Mouse (Mus musculus): ENCODE measurements at regions not wholly inside any gene's neighbourhood (a gene's known extent, or its start where the extent isn't known, plus 50 kb on each side); places are given as distances from the start of the nearest gene placed in this dataset.

- Histone ChIP-seq H3K27me3 (ENCODE audit: insufficient read depth, low read length) (no peaks in the 10 kb centered on the region), H3K9ac (replicated peaks; ENCODE audit: low read length, poor library complexity, severe bottlenecking) (no peak overlapping the region), H3K36me3 (ENCODE audit: insufficient read depth, low read length) (no peaks in the 10 kb centered on the region), H3K9me3 (ENCODE audit: low read length) (no peaks in the 10 kb centered on the region), H3K4me2 (ENCODE audit: low read depth, low read length, poor library complexity, severe bottlenecking) (no peak overlapping the region), H3K27ac (ENCODE audit: low read depth, low read length) (no peak overlapping the region), H3K4me3 (ENCODE audit: low read depth, low read length) (no peak overlapping the region), H3K4me1 (ENCODE audit: insufficient read depth, low read length) (no peaks in the 10 kb centered on the region)
- TF ChIP-seq CTCF (IDR thresholded peaks at IDR 0.05), result no peak
- WGBS, result 83% methylated on average over 4 of the region's 4 CpGs
- no peak for DNase-seq (ENCODE audit: low spot score)
- no peak for ATAC-seq (ENCODE audit: low FRiP score)
Measured at GRCm38 (mm10) chr12:58360258-58360657, 91.2 kb upstream of the Clec14a start.

GRCm38 (mm10) chr12:58334163-58334562 is 65.1 kb upstream of the Clec14a start:
- ATAC-seq (ENCODE audit: low FRiP score) (no peak), DNase-seq (ENCODE audit: low spot score) (no peak)
- Histone ChIP-seq H3K36me3 (ENCODE audit: insufficient read depth, low read length) (no peaks in the 10 kb centered on the region), H3K9ac (replicated peaks; ENCODE audit: low read length, poor library complexity, severe bottlenecking) (no peak overlapping the region), H3K4me1 (ENCODE audit: insufficient read depth, low read length) (no peaks in the 10 kb centered on the region), H3K27me3 (ENCODE audit: insufficient read depth, low read length) (no peaks in the 10 kb centered on the region), H3K4me3 (ENCODE audit: low read depth, low read length) (no peak overlapping the region), H3K4me2 (ENCODE audit: low read depth, low read length, poor library complexity, severe bottlenecking) (no peak overlapping the region), H3K27ac (ENCODE audit: low read depth, low read length) (no peak overlapping the region), H3K9me3 (ENCODE audit: low read length) (no peaks in the 10 kb centered on the region)
- no peak for TF ChIP-seq CTCF (IDR thresholded peaks at IDR 0.05)

GRCm38 (mm10) chr12:58329913-58330312 is 60.8 kb upstream of the Clec14a start:
- no peaks in the 10 kb centered on the region for H3K36me3 ChIP-seq (ENCODE audit: insufficient read depth, low read length)
- H3K4me2 ChIP-seq (ENCODE audit: low read depth, low read length, poor library complexity, severe bottlenecking), result no peak overlapping the region
- no peak for TF ChIP-seq CTCF (IDR thresholded peaks at IDR 0.05)
- ATAC-seq (ENCODE audit: low FRiP score) (no peak), DNase-seq (ENCODE audit: low spot score) (no peak)
- no peaks in the 10 kb centered on the region for H3K4me1 ChIP-seq (ENCODE audit: insufficient read depth, low read length)
- no peaks in the 10 kb centered on the region for H3K27me3 ChIP-seq (ENCODE audit: insufficient read depth, low read length)
- no peak overlapping the region for H3K9ac ChIP-seq (replicated peaks; ENCODE audit: low read length, poor library complexity, severe bottlenecking)
- WGBS, result 85% methylated on average over 2 of the region's 2 CpGs
- H3K27ac ChIP-seq (ENCODE audit: low read depth, low read length), result no peak overlapping the region
- no peak overlapping the region for H3K4me3 ChIP-seq (ENCODE audit: low read depth, low read length)
- no peaks in the 10 kb centered on the region for H3K9me3 ChIP-seq (ENCODE audit: low read length)

GRCm38 (mm10) chr12:58323953-58324352 is 54.9 kb upstream of the Clec14a start:
- DNase-seq (ENCODE audit: low spot score) (no peak), ATAC-seq (ENCODE audit: low FRiP score) (no peak)
- Histone ChIP-seq H3K36me3 (ENCODE audit: insufficient read depth, low read length) (no peaks in the 10 kb centered on the region), H3K4me1 (ENCODE audit: insufficient read depth, low read length) (no peaks in the 10 kb centered on the region), H3K4me3 (ENCODE audit: low read depth, low read length) (no peak overlapping the region), H3K27ac (ENCODE audit: low read depth, low read length) (no peak overlapping the region), H3K4me2 (ENCODE audit: low read depth, low read length, poor library complexity, severe bottlenecking) (no peak overlapping the region), H3K9ac (replicated peaks; ENCODE audit: low read length, poor library complexity, severe bottlenecking) (no peak overlapping the region), H3K27me3 (ENCODE audit: insufficient read depth, low read length) (no peaks in the 10 kb centered on the region), H3K9me3 (ENCODE audit: low read length) (no peaks in the 10 kb centered on the region)
- 84% methylated on average over 3 of the region's 3 CpGs for WGBS
- no peak for TF ChIP-seq CTCF (IDR thresholded peaks at IDR 0.05)
